Mouse (Mus musculus): ENCODE measurements around the gene Cdipt.

Gene Cdipt

GRCm38 (mm10) chr7:127024755-127025555 lies 49.2 kb downstream of the Cdipt start:
- peak; percentile 82 to 83 for DNase-seq (ENCODE audit: low spot score in 2 of 2)

GRCm38 (mm10) chr7:127025556-127026160 lies 49.9 kb downstream of the Cdipt start:
- no peak for DNase-seq (ENCODE audit: low spot score in 2 of 2)

- DNase-seq (ENCODE audit: low spot score in 2 of 2): peak; percentile 71
Measured at GRCm38 (mm10) chr7:127026161-127026600, 50.5 kb downstream of the Cdipt start.

GRCm38 (mm10) chr7:127026616-127026983 lies 50.9 kb downstream of the Cdipt start:
- no peak for DNase-seq (ENCODE audit: low spot score in 2 of 2)

GRCm38 (mm10) chr7:127026984-127027726 lies 51.4 kb downstream of the Cdipt start, which contains the start of gene Maz:
TSS of gene Maz (minus strand) at chr7:127027037.
- peak; percentile 100 for DNase-seq (ENCODE audit: low spot score in 2 of 2)

GRCm38 (mm10) chr7:127027885-127028284 lies 52.2 kb downstream of the Cdipt start:
- DNase-seq (ENCODE audit: low spot score in 2 of 2): no peak

Data from heart, adult 9 months (tissue).